In the genomic region with DNA sequence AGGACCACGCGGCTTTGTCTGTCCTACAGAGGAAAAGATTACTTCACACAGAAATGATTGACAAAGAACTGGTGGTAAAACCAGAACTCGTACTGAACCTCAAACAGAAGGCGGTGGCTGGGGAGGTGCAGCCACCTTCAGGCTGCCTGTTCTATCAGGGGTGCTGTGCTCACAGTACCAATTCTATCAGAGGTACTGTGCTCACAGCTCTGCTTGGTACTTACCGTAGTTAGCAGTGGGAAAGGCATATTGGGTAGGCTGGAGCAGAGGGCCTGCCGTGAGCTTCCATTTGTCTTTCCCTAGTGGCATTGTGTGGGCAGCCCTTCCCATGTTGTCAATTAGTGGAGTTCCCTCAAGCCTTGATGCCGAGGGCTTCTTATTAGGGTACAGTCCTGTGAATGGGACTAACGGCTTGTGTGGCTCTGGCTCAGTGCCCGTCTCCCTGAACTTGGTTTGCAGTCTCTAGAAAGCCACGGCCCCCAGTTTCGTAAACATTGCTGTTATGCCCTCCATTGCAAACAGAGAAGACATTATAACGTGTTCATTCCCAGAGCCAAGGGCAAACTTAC, we compare ENCODE assay signal across 17 mouse cellular contexts. TPM values are rescaled to one million over a fixed set of nuclear protein-coding genes. Genes with fewer than 3 reads are reported as not detected.
DNase-seq lines count a peak whose midpoint lies in the region; ATAC-seq lines count a peak whose summit lies in the region.
"Had no signal": no experiment of that assay in that cellular context is flagged by ENCODE, and none has a peak within 500 bp of the region (broad histone marks: within the 10 kb centered on the region; RNA-seq: fewer than 3 reads in every experiment).

No protein-coding gene starts in this region.

- ATAC-seq in forebrain, embryonic 13.5 days: peak; percentile 55
- ATAC-seq in forebrain, embryonic 15.5 days (replicated peaks): peak; percentile 68
- ATAC-seq in megakaryocyte progenitor cell, adult 5-6 weeks (replicated peaks; ENCODE audit: poor library complexity): peak; percentile 41
- ATAC-seq in liver, embryonic 12.5 days: no peak
- ATAC-seq: activated CD4-positive, CD25-positive, alpha-beta regulatory T cell, adult 4 months; Patski had no signal

- no peak overlapping the region for H3K9ac ChIP-seq in forebrain, embryonic 13.5 days
- no peak overlapping the region for H3K9ac ChIP-seq in forebrain, embryonic 15.5 days (replicated peaks)
- no peak overlapping the region for H3K9ac ChIP-seq in liver, embryonic 12.5 days
- H3K9ac ChIP-seq: heart, embryonic 13.5 days; hindbrain, embryonic 15.5 days had no signal

- H3K4me2 ChIP-seq in forebrain, embryonic 13.5 days: no peak overlapping the region
- H3K4me2 ChIP-seq in forebrain, embryonic 15.5 days (replicated peaks): no peak overlapping the region
- H3K4me2 ChIP-seq in liver, embryonic 12.5 days: no peak overlapping the region
- H3K4me2 ChIP-seq: heart, embryonic 13.5 days; hindbrain, embryonic 15.5 days had no signal

- no peak overlapping the region for H3K27ac ChIP-seq in forebrain, embryonic 13.5 days
- no peak overlapping the region for H3K27ac ChIP-seq in forebrain, embryonic 10.5 days
- no peak overlapping the region for H3K27ac ChIP-seq in forebrain, embryonic 15.5 days (replicated peaks)
- no peak overlapping the region for H3K27ac ChIP-seq in liver, embryonic 12.5 days
- H3K27ac ChIP-seq: heart, embryonic 13.5 days; hindbrain, embryonic 15.5 days had no signal

- WGBS in forebrain, embryonic 13.5 days: 46% methylated on average over 12 of the region's 12 CpGs
- WGBS in forebrain, embryonic 10.5 days: 87% methylated on average over 12 of the region's 12 CpGs
- WGBS in forebrain, embryonic 15.5 days: 38% methylated on average over 12 of the region's 12 CpGs
- 80% methylated on average over 12 of the region's 12 CpGs for WGBS in liver, embryonic 12.5 days (ENCODE audit: insufficient replicate concordance)

- no peaks in the 10 kb centered on the region for H3K9me3 ChIP-seq in forebrain, embryonic 13.5 days (replicated peaks)
- H3K9me3 ChIP-seq in forebrain, embryonic 10.5 days: no peaks in the 10 kb centered on the region
- no peaks in the 10 kb centered on the region for H3K9me3 ChIP-seq in forebrain, embryonic 15.5 days
- H3K9me3 ChIP-seq in liver, embryonic 12.5 days (replicated peaks): no peaks in the 10 kb centered on the region
- H3K9me3 ChIP-seq: heart, embryonic 13.5 days; hindbrain, embryonic 15.5 days had no signal

- no peak overlapping the region for H3K4me3 ChIP-seq in forebrain, embryonic 13.5 days
- H3K4me3 ChIP-seq in forebrain, embryonic 10.5 days: no peak overlapping the region
- no peak overlapping the region for H3K4me3 ChIP-seq in forebrain, embryonic 15.5 days
- H3K4me3 ChIP-seq in liver, embryonic 12.5 days: no peak overlapping the region
- H3K4me3 ChIP-seq: heart, embryonic 13.5 days; hindbrain, embryonic 15.5 days had no signal

- H3K4me1 ChIP-seq in forebrain, embryonic 13.5 days: peaks cover 22% of the 10 kb centered on the region
- H3K4me1 ChIP-seq in forebrain, embryonic 10.5 days: peaks cover 15% of the 10 kb centered on the region
- H3K4me1 ChIP-seq in forebrain, embryonic 15.5 days: peaks cover 15% of the 10 kb centered on the region
- H3K4me1 ChIP-seq in liver, embryonic 12.5 days: peaks cover 16% of the 10 kb centered on the region
- H3K4me1 ChIP-seq: hindbrain, embryonic 15.5 days had no signal

- 0 out of 2 replicates have a peak, but pooled peaks cover 5% of the 10 kb centered on the region for H3K27me3 ChIP-seq in forebrain, embryonic 13.5 days
- H3K27me3 ChIP-seq in forebrain, embryonic 10.5 days (ENCODE audit: poor library complexity, severe bottlenecking): peaks cover 30% of the 10 kb centered on the region
- H3K27me3 ChIP-seq in forebrain, embryonic 15.5 days: no peaks in the 10 kb centered on the region
- H3K27me3 ChIP-seq in liver, embryonic 12.5 days (replicated peaks): no peaks in the 10 kb centered on the region
- H3K27me3 ChIP-seq: CH12.LX; heart, embryonic 13.5 days; hindbrain, embryonic 15.5 days; Patski had no signal

- DNase-seq in forebrain, embryonic 10.5 days (ENCODE audit: extremely low spot score, low spot score): no peak
- DNase-seq in ovary, postnatal 36 days (ENCODE audit: low spot score): peak; percentile 8
- no peak for DNase-seq in ovary, postnatal 14 days (ENCODE audit: low spot score)
- DNase-seq: adrenal gland, postnatal 14 days; cerebellum, adult 2 months; cerebellum, postnatal 10 days; heart, postnatal 36 days; kidney, adult 18-20 months had no signal

- no peaks in the 10 kb centered on the region for H3K36me3 ChIP-seq in forebrain, embryonic 13.5 days (ENCODE audit: poor library complexity, severe bottlenecking)
- H3K36me3 ChIP-seq in forebrain, embryonic 10.5 days (replicated peaks): no peaks in the 10 kb centered on the region
- no peaks in the 10 kb centered on the region for H3K36me3 ChIP-seq in forebrain, embryonic 15.5 days
- H3K36me3 ChIP-seq in liver, embryonic 12.5 days: peaks cover 42% of the 10 kb centered on the region

RNA-seq across cellular contexts. Expression of gene Exoc6, which starts 19.1 kb away (rescaled TPM):
- 10.5 and 13.6 TPM in 2 replicates for polyA plus RNA-seq in forebrain, embryonic 13.5 days (2015; fragmentation: Nextera tagmentation; extraction: Ambion mirVana)
- 9.3 and 9.6 TPM in 2 replicates for polyA plus RNA-seq in forebrain, embryonic 10.5 days (2016; fragmentation: Nextera tagmentation; extraction: Ambion mirVana)
- 22.0 and 22.1 TPM in 2 replicates for polyA plus RNA-seq in forebrain, embryonic 15.5 days (2015; fragmentation: Nextera tagmentation; extraction: Ambion mirVana)
- total RNA-seq in megakaryocyte progenitor cell, adult 5-6 weeks (2015): 57.3 and 63.3 TPM in 2 replicates
- 75.7 and 84.5 TPM in 2 replicates for total RNA-seq in megakaryocyte progenitor cell, adult 5-6 weeks (2017)
- polyA plus RNA-seq in liver, embryonic 12.5 days (2016; fragmentation: Nextera tagmentation; extraction: Ambion mirVana): 45.1 and 47.0 TPM in 2 replicates
